Mouse (Mus musculus): Measurements from ENCODE around the gene Ehf. TPM values are rescaled to one million over a fixed set of nuclear protein-coding genes. Genes with fewer than 3 reads are reported as not detected.

The Ehf gene
- polyA plus RNA-seq, 1 experiment from 2014 or later = 0.09 TPM

DNA sequence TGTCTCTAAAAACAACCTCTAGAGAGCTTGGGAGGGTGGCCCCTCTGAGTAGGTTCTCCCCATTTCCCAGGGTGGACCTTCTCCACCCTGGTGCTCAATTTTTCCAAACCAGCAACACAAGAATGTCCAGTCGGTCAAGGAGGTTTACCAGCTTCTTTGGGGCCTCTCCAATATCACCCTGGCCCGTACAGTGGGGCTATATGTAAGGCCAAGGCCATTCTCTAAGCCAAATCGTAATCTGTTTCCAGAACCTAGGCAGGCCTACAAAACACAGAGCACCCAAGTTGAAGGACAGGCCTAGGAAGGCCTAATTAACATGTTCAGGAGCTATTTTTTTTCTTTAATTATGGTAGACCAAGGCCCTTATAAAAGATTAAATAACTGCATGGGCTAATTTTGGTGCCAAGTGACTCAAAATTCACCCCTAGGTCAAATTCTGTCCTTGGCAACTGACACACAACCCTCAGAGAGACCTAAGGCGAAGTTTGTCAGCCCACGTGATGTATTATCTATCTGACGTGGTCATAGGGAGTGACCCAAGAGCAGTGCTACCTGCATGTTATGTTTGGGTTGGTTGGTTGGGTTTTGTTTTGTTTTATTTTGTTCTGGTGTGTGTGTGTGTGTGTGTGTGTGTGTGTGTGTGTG, 27.6 kb downstream of the Ehf start:
- Histone ChIP-seq H3K36me3 (no peaks in the 10 kb centered on the region), H3K27ac (replicated peaks) (no peak overlapping the region), H3K9ac (no peak overlapping the region), H3K4me1 (peaks cover 11% of the 10 kb centered on the region), H3K4me2 (no peak overlapping the region), H3K27me3 (replicated peaks) (no peaks in the 10 kb centered on the region), H3K9me3 (no peaks in the 10 kb centered on the region), H3K4me3 (no peak overlapping the region)
- 82% methylated on average over 6 of the region's 6 CpGs for WGBS
- ATAC-seq (ENCODE audit: extremely low read depth, insufficient number of reproducible peaks, low FRiP score, low TSS enrichment) = no peak

GRCm38 (mm10) chr2:103274803-103275202, 28.3 kb downstream of the Ehf start:
- Histone ChIP-seq H3K4me1 (peaks cover 11% of the 10 kb centered on the region), H3K36me3 (no peaks in the 10 kb centered on the region), H3K27ac (replicated peaks) (no peak overlapping the region), H3K4me2 (no peak overlapping the region), H3K4me3 (no peak overlapping the region), H3K9me3 (no peaks in the 10 kb centered on the region), H3K27me3 (replicated peaks) (no peaks in the 10 kb centered on the region), H3K9ac (no peak overlapping the region)
- WGBS = 62% methylated on average over 2 of the region's 2 CpGs
- no peak for ATAC-seq (ENCODE audit: extremely low read depth, insufficient number of reproducible peaks, low FRiP score, low TSS enrichment)

GRCm38 (mm10) chr2:103274270-103274669, 28.8 kb downstream of the Ehf start:
- Histone ChIP-seq H3K36me3 (no peaks in the 10 kb centered on the region), H3K4me2 (no peak overlapping the region), H3K4me1 (peaks cover 11% of the 10 kb centered on the region), H3K9ac (no peak overlapping the region), H3K9me3 (no peaks in the 10 kb centered on the region), H3K4me3 (no peak overlapping the region), H3K27me3 (replicated peaks) (no peaks in the 10 kb centered on the region), H3K27ac (replicated peaks) (no peak overlapping the region)
- no peak for ATAC-seq (ENCODE audit: extremely low read depth, insufficient number of reproducible peaks, low FRiP score, low TSS enrichment)
- 62% methylated on average over 1 of the region's 1 CpGs for WGBS

DNA sequence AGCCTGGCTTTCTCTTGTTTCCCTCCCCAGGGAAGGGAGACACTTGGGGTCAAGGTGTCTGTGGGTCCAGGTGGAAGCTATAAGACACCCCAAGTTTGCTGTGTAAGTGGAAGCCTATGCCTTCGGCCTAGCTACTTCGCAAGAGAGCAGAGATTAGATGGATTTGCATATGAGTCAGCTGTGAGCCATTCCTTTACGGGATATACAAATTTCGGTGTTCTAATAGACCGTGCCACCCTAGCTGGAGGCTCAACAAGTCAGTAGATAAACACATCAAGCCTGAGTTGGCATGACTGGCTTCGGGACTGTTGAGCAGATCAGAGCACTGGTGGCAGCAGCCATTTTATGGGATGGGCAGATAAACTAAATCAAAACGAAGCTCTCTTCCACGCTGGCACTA, 31.6 kb downstream of the Ehf start:
- Histone ChIP-seq H3K4me1 (peaks cover 4% of the 10 kb centered on the region), H3K36me3 (no peaks in the 10 kb centered on the region), H3K27me3 (replicated peaks) (no peaks in the 10 kb centered on the region), H3K9ac (no peak overlapping the region), H3K4me3 (no peak overlapping the region), H3K27ac (replicated peaks) (no peak overlapping the region), H3K9me3 (no peaks in the 10 kb centered on the region), H3K4me2 (no peak overlapping the region)
- no peak for ATAC-seq (ENCODE audit: extremely low read depth, insufficient number of reproducible peaks, low FRiP score, low TSS enrichment)
- 79% methylated on average over 8 of the region's 8 CpGs for WGBS

DNA sequence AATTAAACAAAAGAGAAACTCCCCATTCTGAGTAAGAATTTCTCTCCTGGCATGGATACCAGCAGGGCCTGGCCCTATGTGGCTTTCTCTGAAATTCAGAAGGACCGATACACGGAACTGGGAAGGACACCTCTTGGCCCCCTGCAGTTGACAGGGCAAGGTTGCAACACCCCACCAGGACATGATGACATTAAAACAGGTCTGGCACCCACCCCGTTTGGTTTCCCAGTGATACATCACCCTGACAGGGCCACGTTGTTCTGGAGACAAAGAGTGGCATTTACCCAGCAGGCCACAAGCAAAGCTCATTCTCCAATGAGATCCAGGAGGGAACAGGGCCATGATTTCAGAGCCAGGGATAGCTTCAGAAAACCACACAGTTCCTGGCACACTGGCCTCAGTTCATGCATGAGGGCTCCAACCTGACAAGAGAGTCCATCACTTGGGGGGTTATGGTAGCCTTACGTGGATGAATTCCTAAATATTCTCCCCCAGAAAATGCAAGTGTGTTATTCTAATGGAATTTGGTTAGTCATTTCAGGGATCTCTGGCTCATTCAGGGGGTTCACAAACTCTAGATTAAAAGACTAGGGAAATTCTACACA, 32.4 kb downstream of the Ehf start:
- no peaks in the 10 kb centered on the region for H3K9me3 ChIP-seq
- no peak overlapping the region for H3K27ac ChIP-seq (replicated peaks)
- no peaks in the 10 kb centered on the region for H3K36me3 ChIP-seq
- H3K9ac ChIP-seq = no peak overlapping the region
- H3K4me3 ChIP-seq = no peak overlapping the region
- H3K27me3 ChIP-seq (replicated peaks) = no peaks in the 10 kb centered on the region
- no peak overlapping the region for H3K4me2 ChIP-seq
- ATAC-seq (ENCODE audit: extremely low read depth, insufficient number of reproducible peaks, low FRiP score, low TSS enrichment) = no peak
- WGBS = 64% methylated on average over 5 of the region's 5 CpGs
- peaks cover 4% of the 10 kb centered on the region for H3K4me1 ChIP-seq

GRCm38 (mm10) chr2:103239086-103239485, 64.0 kb downstream of the Ehf start:
- Histone ChIP-seq H3K36me3 (no peaks in the 10 kb centered on the region), H3K27me3 (replicated peaks) (no peaks in the 10 kb centered on the region), H3K4me3 (no peak overlapping the region), H3K9me3 (no peaks in the 10 kb centered on the region), H3K27ac (replicated peaks) (no peak overlapping the region), H3K9ac (no peak overlapping the region), H3K4me1 (no peaks in the 10 kb centered on the region), H3K4me2 (no peak overlapping the region)
- no peak for ATAC-seq (ENCODE audit: extremely low read depth, insufficient number of reproducible peaks, low FRiP score, low TSS enrichment)
- 76% methylated on average over 4 of the region's 4 CpGs for WGBS

DNA sequence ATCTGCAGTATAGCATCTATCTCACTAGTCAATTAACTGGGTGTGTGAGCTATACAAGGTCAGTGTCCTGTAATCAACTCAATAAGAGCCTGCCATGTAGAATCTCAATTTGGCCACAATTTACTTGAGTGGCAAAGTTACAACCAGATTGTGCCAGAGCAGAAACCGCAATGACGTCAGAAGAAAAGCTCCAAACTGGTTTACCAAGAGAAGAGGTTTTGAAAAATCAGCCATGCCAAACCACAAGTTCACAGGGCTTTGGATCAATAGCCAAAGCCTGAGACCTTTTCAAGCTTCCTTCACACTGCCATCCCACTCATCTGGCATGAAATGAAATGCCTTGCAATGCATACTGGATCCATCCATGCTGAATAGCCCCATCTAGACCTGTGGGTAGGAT, 76.3 kb downstream of the Ehf start:
- no peak overlapping the region for H3K4me3 ChIP-seq
- no peaks in the 10 kb centered on the region for H3K4me1 ChIP-seq
- no peak overlapping the region for H3K9ac ChIP-seq
- no peak overlapping the region for H3K4me2 ChIP-seq
- no peak for ATAC-seq (ENCODE audit: extremely low read depth, insufficient number of reproducible peaks, low FRiP score, low TSS enrichment)
- WGBS = 92% methylated on average over 2 of the region's 2 CpGs
- H3K27ac ChIP-seq (replicated peaks) = no peak overlapping the region
- no peaks in the 10 kb centered on the region for H3K36me3 ChIP-seq
- no peaks in the 10 kb centered on the region for H3K9me3 ChIP-seq
- H3K27me3 ChIP-seq (replicated peaks) = no peaks in the 10 kb centered on the region

DNA sequence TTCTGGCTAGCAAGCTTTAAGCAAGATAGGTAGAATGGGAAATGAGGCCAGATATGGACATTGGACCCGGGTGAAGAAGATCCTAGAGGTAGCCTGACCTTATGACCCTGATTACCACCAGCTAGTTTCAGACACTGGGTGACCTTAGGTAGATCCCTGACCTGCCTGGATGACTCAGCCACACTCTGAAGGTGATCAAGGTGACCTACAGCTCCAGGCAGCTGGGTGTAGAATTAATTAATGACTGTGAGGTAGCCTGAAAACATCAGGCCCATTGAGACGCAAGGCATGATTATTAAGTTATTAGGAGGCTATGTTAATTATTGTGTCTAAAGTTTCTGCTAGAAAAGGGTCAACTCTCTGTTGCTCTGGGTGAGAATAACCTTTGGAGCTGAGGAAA, 82.2 kb downstream of the Ehf start:
- no peak overlapping the region for H3K4me2 ChIP-seq
- no peak overlapping the region for H3K9ac ChIP-seq
- H3K27me3 ChIP-seq (replicated peaks) = no peaks in the 10 kb centered on the region
- WGBS = 82% methylated on average over 2 of the region's 2 CpGs
- no peak overlapping the region for H3K27ac ChIP-seq (replicated peaks)
- no peak for ATAC-seq (ENCODE audit: extremely low read depth, insufficient number of reproducible peaks, low FRiP score, low TSS enrichment)
- no peak overlapping the region for H3K4me3 ChIP-seq
- no peaks in the 10 kb centered on the region for H3K36me3 ChIP-seq
- no peaks in the 10 kb centered on the region for H3K9me3 ChIP-seq
- no peaks in the 10 kb centered on the region for H3K4me1 ChIP-seq

DNA sequence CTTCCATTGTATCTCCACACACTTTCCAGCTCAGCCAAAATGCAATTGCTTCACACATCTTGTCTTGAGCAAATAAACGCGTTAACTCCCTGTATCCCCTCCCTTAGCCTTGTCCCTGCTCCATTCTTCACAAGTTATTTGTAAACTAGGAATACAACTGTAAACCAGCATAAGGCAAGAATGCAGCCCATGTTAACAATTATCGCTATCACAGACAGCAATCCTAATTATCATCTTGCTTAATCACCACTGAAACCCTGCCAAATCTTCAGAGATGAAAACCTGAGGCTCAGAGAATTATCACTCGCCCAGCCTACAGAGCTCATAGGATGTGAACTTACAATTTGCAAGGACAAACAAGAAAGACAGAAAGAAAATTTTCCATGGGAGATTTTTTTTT, 84.8 kb downstream of the Ehf start:
- no peaks in the 10 kb centered on the region for H3K36me3 ChIP-seq
- no peak overlapping the region for H3K4me3 ChIP-seq
- H3K27me3 ChIP-seq (replicated peaks) = no peaks in the 10 kb centered on the region
- no peaks in the 10 kb centered on the region for H3K9me3 ChIP-seq
- H3K4me1 ChIP-seq = no peaks in the 10 kb centered on the region
- H3K27ac ChIP-seq (replicated peaks) = no peak overlapping the region
- ATAC-seq (ENCODE audit: extremely low read depth, insufficient number of reproducible peaks, low FRiP score, low TSS enrichment) = no peak
- H3K9ac ChIP-seq = no peak overlapping the region
- no peak overlapping the region for H3K4me2 ChIP-seq
- WGBS = 81% methylated on average over 4 of the region's 4 CpGs

DNA sequence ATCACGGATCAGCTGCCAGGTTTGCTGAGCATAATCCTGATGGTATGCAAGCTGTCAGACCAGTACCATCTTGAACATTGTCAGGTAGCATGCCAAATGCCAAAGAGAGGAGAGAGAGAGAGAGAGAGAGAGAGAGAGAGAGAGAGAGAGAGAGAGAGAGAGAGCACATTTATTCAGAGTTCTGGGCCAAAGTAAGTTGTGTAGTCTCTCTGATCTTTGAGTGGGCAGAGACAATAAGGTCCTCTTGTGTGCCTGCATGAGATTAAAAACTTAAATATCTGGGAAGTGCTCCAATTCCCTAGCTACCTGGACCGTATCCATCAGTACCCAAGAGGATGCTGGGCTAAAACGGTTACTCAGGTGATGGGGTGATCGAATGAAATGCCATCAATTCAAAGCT, 87.3 kb downstream of the Ehf start:
- Histone ChIP-seq H3K4me1 (no peaks in the 10 kb centered on the region), H3K27ac (replicated peaks) (no peak overlapping the region), H3K4me2 (no peak overlapping the region), H3K27me3 (replicated peaks) (no peaks in the 10 kb centered on the region), H3K4me3 (no peak overlapping the region), H3K36me3 (no peaks in the 10 kb centered on the region), H3K9me3 (no peaks in the 10 kb centered on the region), H3K9ac (no peak overlapping the region)
- WGBS = 84% methylated on average over 4 of the region's 4 CpGs
- ATAC-seq (ENCODE audit: extremely low read depth, insufficient number of reproducible peaks, low FRiP score, low TSS enrichment) = no peak

GRCm38 (mm10) chr2:103214861-103215260, 88.2 kb downstream of the Ehf start:
- Histone ChIP-seq H3K9me3 (no peaks in the 10 kb centered on the region), H3K27me3 (replicated peaks) (no peaks in the 10 kb centered on the region), H3K27ac (replicated peaks) (no peak overlapping the region), H3K9ac (no peak overlapping the region), H3K4me3 (no peak overlapping the region), H3K36me3 (no peaks in the 10 kb centered on the region), H3K4me2 (no peak overlapping the region), H3K4me1 (no peaks in the 10 kb centered on the region)
- no peak for ATAC-seq (ENCODE audit: extremely low read depth, insufficient number of reproducible peaks, low FRiP score, low TSS enrichment)
- WGBS = 77% methylated on average over 8 of the region's 8 CpGs

DNA sequence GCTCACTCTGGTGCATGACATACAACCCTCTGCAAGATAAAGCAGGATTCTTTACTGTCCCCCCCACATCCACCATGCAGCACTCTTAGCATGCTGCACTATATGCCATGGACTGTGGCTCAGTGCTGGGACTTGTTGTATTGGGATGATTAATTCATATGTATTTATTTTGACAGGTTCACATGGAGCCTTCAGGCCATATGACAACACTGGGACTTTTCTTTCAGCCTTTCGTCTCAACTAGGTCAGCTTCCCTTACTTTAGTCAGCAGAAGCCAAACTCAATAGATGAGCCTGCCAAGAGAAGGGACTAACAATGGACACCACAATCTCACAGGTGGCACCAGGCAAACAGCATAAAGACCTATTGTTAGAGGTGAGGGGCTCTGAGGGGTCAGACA, 89.5 kb downstream of the Ehf start:
- H3K9ac ChIP-seq = no peak overlapping the region
- no peaks in the 10 kb centered on the region for H3K27me3 ChIP-seq (replicated peaks)
- no peak overlapping the region for H3K27ac ChIP-seq (replicated peaks)
- no peaks in the 10 kb centered on the region for H3K4me1 ChIP-seq
- 83% methylated on average over 1 of the region's 1 CpGs for WGBS
- no peaks in the 10 kb centered on the region for H3K9me3 ChIP-seq
- ATAC-seq (ENCODE audit: extremely low read depth, insufficient number of reproducible peaks, low FRiP score, low TSS enrichment) = no peak
- H3K4me2 ChIP-seq = no peak overlapping the region
- H3K4me3 ChIP-seq = no peak overlapping the region
- H3K36me3 ChIP-seq = no peaks in the 10 kb centered on the region
